Mouse (Mus musculus): ENCODE results near the gene Bbip1. TPM values are rescaled to one million over a fixed set of nuclear protein-coding genes. Genes with fewer than 3 reads are reported as not detected.
A peak's percentile ranks its signal among the peaks of the same experiment; 100 is the strongest.

The Bbip1 gene
- polyA plus RNA-seq, 1 experiment: 1.6 TPM

DNA sequence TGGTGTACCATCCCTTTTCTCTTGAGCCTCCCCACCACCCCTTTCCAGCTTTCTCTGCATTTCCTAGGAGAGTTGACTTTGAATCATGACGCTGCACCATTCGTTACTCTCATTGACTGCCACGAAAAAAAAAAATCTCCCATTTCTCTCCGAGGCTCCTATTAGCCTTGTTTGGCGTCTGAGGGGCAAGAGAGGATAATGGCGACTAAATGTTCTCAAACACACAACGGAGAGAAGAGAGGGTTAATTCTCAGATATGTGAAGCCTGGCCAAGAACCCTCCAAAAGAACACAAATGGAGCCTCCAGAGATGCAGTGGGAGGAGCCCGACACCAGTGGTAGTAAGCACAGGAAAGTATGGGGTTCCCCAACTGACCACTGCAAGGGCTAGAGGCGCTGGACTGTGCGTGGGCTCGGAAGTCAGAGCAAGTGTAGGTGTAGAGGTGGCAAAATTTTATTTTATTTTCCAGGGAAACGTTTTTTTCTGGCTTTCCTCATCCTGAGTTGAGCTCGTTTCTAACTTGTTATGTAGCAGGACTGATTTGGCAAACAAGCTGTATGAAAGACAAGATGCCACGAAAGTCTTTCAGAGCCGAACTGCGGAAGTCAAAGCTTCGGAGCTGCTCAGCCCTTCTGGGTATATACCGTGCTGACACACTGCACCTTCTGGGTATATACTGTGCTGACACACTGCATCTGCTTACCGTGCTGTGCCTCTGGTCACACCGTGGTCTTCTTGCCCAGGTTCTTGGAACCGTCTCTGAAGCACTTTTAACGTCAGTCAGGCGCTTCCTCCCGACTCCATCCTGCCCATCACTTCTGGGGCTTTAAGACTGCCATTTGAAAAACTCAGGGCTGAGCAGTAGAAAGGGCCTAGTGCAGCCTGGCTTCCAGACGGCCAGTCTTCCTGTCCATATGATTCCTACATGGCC is 45.2 kb downstream of the Bbip1 start:
- TF ChIP-seq POLR2A (IDR thresholded peaks at IDR 0.05; ENCODE audit: low read depth, low read length): no peak
- H3K27me3 ChIP-seq (ENCODE audit: control insufficient read depth, insufficient read depth, low read length): no peaks in the 10 kb centered on the region
- H3K27ac ChIP-seq (ENCODE audit: insufficient read depth, low read depth, low read length): peak overlapping the region; percentile 17; the same call in 1 of the 2 replicates

DNA sequence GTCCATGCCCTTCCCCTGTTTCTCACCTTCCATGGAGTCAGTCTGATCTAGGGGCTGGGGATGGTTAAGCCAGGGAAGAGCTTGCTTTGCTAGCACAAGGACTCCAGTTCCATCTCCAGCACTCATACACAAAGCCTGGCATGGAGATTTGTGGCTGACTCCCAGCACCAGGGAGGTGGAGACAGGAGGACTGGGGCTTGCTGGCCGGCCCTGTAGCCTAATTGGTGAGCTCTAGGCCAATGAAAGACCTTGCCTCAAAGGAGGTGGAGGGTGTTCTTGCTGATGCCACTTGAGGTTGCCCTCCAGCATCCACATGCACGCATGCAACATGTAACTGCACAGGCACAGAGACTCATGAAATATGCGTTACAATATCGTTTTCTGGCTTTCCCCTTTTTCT is 45.9 kb downstream of the Bbip1 start:
- H3K36me3 ChIP-seq (ENCODE audit: control insufficient read depth, insufficient read depth, low read length): no peaks in the 10 kb centered on the region
- no peak overlapping the region for H3K4me3 ChIP-seq (ENCODE audit: low read depth, low read length)
- no peaks in the 10 kb centered on the region for H3K27me3 ChIP-seq (ENCODE audit: control insufficient read depth, insufficient read depth, low read length)
- TF ChIP-seq POLR2A (IDR thresholded peaks at IDR 0.05; ENCODE audit: low read depth, low read length) (no peak), CTCF (IDR thresholded peaks at IDR 0.05; ENCODE audit: extremely low read depth, insufficient read length, insufficient replicate concordance, low read depth, low read length) (no peak)
- peak overlapping the region; percentile 10; the same call in 1 of the 2 replicates for H3K27ac ChIP-seq (ENCODE audit: insufficient read depth, low read depth, low read length)
- 84% methylated on average over 4 of the region's 4 CpGs for WGBS
- H3K4me1 ChIP-seq (ENCODE audit: control insufficient read depth, insufficient read depth, insufficient read length, low read length): peaks cover 44% of the 10 kb centered on the region

More for the DNA sequence above, 45.2 kb downstream of the Bbip1 start:
- Histone ChIP-seq H3K4me3 (ENCODE audit: low read depth, low read length) (no peak overlapping the region), H3K4me1 (ENCODE audit: control insufficient read depth, insufficient read depth, insufficient read length, low read length) (peaks cover 38% of the 10 kb centered on the region), H3K36me3 (ENCODE audit: control insufficient read depth, insufficient read depth, low read length) (no peaks in the 10 kb centered on the region)
- 89% methylated on average over 25 of the region's 25 CpGs for WGBS

DNA sequence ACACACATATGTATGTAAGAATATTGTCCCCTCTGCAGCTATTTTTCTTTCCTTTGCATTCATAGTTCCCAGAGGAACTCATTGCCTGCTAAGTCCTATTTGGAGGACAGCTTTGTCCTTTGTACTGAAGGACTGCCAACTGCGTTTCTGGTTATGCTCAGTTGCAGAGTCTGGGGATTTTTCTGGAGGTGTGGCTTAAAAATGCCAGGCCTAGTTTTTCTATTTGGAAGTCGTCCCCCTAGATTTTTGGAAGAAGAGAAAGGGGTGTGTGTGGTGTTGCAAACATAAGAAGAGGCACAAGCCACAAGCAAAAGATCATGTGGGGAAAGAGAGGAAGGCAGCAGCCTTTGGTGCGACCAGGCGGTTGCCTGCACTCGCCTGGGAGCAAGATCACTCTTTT is 46.4 kb downstream of the Bbip1 start:
- Histone ChIP-seq H3K4me1 (ENCODE audit: control insufficient read depth, insufficient read depth, insufficient read length, low read length) (peaks cover 48% of the 10 kb centered on the region), H3K27me3 (ENCODE audit: control insufficient read depth, insufficient read depth, low read length) (no peaks in the 10 kb centered on the region), H3K36me3 (ENCODE audit: control insufficient read depth, insufficient read depth, low read length) (no peaks in the 10 kb centered on the region), H3K27ac (ENCODE audit: insufficient read depth, low read depth, low read length) (peak overlapping the region; percentile 10; the same call in 1 of the 2 replicates), H3K4me3 (ENCODE audit: low read depth, low read length) (no peak overlapping the region)
- WGBS: 58% methylated on average over 5 of the region's 5 CpGs
- TF ChIP-seq POLR2A (IDR thresholded peaks at IDR 0.05; ENCODE audit: low read depth, low read length): no peak
- no peak for TF ChIP-seq CTCF (IDR thresholded peaks at IDR 0.05; ENCODE audit: extremely low read depth, insufficient read length, insufficient replicate concordance, low read depth, low read length)

DNA sequence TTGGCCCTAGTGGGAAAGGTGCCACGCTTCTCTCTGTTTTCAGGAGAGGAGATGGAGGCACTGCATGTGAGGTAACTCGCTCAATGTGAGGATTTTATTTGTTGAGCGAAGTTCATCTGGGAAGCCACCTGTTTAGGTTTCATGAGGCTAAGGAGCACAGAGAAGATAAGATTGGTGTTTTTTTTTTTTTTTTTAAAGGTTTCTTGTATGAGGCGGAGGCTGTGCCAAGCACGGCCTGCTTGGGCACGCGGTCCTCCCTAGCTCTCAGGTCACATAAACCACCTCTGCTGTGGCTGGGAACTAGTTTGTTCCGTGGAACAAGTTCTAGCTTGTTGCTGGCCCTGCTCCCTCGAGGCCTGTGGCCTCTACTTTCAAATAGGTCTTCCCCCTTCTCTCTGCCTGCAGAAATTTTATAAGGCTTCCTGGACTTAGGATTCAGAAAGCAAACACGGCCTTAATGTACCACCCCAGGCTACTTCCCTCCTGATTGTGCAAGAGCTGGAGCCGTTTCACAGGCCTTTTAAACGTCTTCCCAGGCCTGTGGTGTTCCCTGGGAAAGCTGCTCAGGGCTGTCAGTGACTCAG is 49.8 kb downstream of the Bbip1 start:
- peaks cover 59% of the 10 kb centered on the region for H3K4me1 ChIP-seq (ENCODE audit: control insufficient read depth, insufficient read depth, insufficient read length, low read length)
- no peak for TF ChIP-seq CTCF (IDR thresholded peaks at IDR 0.05; ENCODE audit: extremely low read depth, insufficient read length, insufficient replicate concordance, low read depth, low read length)
- TF ChIP-seq POLR2A (IDR thresholded peaks at IDR 0.05; ENCODE audit: low read depth, low read length): 0 out of 2 replicates have a peak, but pooled peaks have one; percentile 7
- 18% methylated on average over 12 of the region's 12 CpGs for WGBS

GRCm38 (mm10) chr19:53893711-53894171 is 50.7 kb downstream of the Bbip1 start:
- TF ChIP-seq POLR2A (IDR thresholded peaks at IDR 0.05; ENCODE audit: low read depth, low read length): no peak
- no peak for TF ChIP-seq CTCF (IDR thresholded peaks at IDR 0.05; ENCODE audit: extremely low read depth, insufficient read length, insufficient replicate concordance, low read depth, low read length)
- no peaks in the 10 kb centered on the region for H3K36me3 ChIP-seq (ENCODE audit: control insufficient read depth, insufficient read depth, low read length)

More for the DNA sequence above, 49.8 kb downstream of the Bbip1 start:
- peak overlapping the region; percentile 87 for H3K27ac ChIP-seq (ENCODE audit: insufficient read depth, low read depth, low read length)
- H3K4me3 ChIP-seq (ENCODE audit: low read depth, low read length): no peak overlapping the region
- H3K36me3 ChIP-seq (ENCODE audit: control insufficient read depth, insufficient read depth, low read length): no peaks in the 10 kb centered on the region
- H3K27me3 ChIP-seq (ENCODE audit: control insufficient read depth, insufficient read depth, low read length): no peaks in the 10 kb centered on the region

GRCm38 (mm10) chr19:53892838-53893359 is 51.5 kb downstream of the Bbip1 start:
- Histone ChIP-seq H3K27me3 (ENCODE audit: control insufficient read depth, insufficient read depth, low read length) (no peaks in the 10 kb centered on the region), H3K36me3 (ENCODE audit: control insufficient read depth, insufficient read depth, low read length) (no peaks in the 10 kb centered on the region), H3K4me1 (ENCODE audit: control insufficient read depth, insufficient read depth, insufficient read length, low read length) (peaks cover 56% of the 10 kb centered on the region), H3K27ac (ENCODE audit: insufficient read depth, low read depth, low read length) (peak overlapping the region; percentile 93), H3K4me3 (ENCODE audit: low read depth, low read length) (no peak overlapping the region)
- WGBS: 18% methylated on average over 9 of the region's 9 CpGs
- TF ChIP-seq CTCF (IDR thresholded peaks at IDR 0.05; ENCODE audit: extremely low read depth, insufficient read length, insufficient replicate concordance, low read depth, low read length): no peak
- TF ChIP-seq POLR2A (IDR thresholded peaks at IDR 0.05; ENCODE audit: low read depth, low read length): no peak

More at GRCm38 (mm10) chr19:53893711-53894171, 50.7 kb downstream of the Bbip1 start:
- no peaks in the 10 kb centered on the region for H3K27me3 ChIP-seq (ENCODE audit: control insufficient read depth, insufficient read depth, low read length)
- H3K27ac ChIP-seq (ENCODE audit: insufficient read depth, low read depth, low read length): peak overlapping the region; percentile 87
- no peak overlapping the region for H3K4me3 ChIP-seq (ENCODE audit: low read depth, low read length)
- WGBS: 16% methylated on average over 3 of the region's 3 CpGs
- peaks cover 60% of the 10 kb centered on the region for H3K4me1 ChIP-seq (ENCODE audit: control insufficient read depth, insufficient read depth, insufficient read length, low read length)

DNA sequence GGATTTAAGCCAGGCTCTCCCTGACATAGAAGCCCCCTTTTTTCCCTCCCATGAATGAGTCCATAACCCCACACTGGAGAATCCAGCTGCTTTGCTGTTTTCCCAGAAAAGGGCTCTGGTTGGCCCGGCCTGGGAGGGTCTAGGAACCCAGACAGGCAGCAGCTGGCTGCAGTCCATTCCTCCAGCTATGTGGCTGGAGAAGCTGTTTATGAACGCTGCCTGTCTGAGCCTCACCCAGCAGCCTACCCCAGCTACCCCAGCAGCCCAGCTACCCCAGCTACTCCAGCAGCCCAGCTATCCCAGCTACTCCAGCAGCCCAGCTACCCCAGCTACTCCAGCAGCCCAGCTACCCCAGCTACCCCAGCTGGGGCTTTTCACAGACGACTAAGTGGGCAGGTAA is 52.4 kb downstream of the Bbip1 start, which contains the start of gene Pdcd4:
TSS of gene Pdcd4 (plus strand) at position 171 of the 400 bp plus-strand sequence.
- TF ChIP-seq POLR2A (IDR thresholded peaks at IDR 0.05; ENCODE audit: low read depth, low read length): no peak
- no peak for TF ChIP-seq CTCF (IDR thresholded peaks at IDR 0.05; ENCODE audit: extremely low read depth, insufficient read length, insufficient replicate concordance, low read depth, low read length)
- Histone ChIP-seq H3K4me3 (ENCODE audit: low read depth, low read length) (no peak within 1 kb of the TSS), H3K27ac (ENCODE audit: insufficient read depth, low read depth, low read length) (peak within 1 kb of the TSS; percentile 93), H3K27me3 (ENCODE audit: control insufficient read depth, insufficient read depth, low read length) (no peaks in the 10 kb centered on the region), H3K4me1 (ENCODE audit: control insufficient read depth, insufficient read depth, insufficient read length, low read length) (peaks cover 57% of the 10 kb centered on the region), H3K36me3 (ENCODE audit: control insufficient read depth, insufficient read depth, low read length) (no peaks in the 10 kb centered on the region)
- WGBS: 16% methylated on average over 3 of the region's 3 CpGs
